Comparison of ENCODE assay signal across 10 mouse cellular contexts in genomic region chr3:108405536-108406305, GRCm38 (mm10). TPM values are rescaled to one million over a fixed set of nuclear protein-coding genes. Genes with fewer than 3 reads are reported as not detected.
A peak's percentile ranks its signal among the peaks of the same experiment; 100 is the strongest.
DNase-seq lines count a peak whose midpoint lies in the region; ATAC-seq lines count a peak whose summit lies in the region.
"Had no signal": no experiment of that assay in that cellular context is flagged by ENCODE, and none has a peak within 500 bp of the region (broad histone marks: within the 10 kb centered on the region; RNA-seq: fewer than 3 reads in every experiment).

No protein-coding gene starts in this region.

- peak; percentile 43 for DNase-seq in neural tube, embryonic 11.5 days (ENCODE audit: low spot score)
- DNase-seq in neural tube, embryonic 10.5 days (ENCODE audit: extremely low spot score, low spot score), result no peak
- no peak for DNase-seq in forebrain, embryonic 10.5 days (ENCODE audit: extremely low spot score, low spot score)
- DNase-seq in layer of hippocampus, adult 9-11 months, result peak; percentile 87
- peak; percentile 79 for DNase-seq in right cerebral cortex, postnatal 25 days
- no peak for DNase-seq in liver
- DNase-seq in lung, postnatal 14 days, result no peak

- 0 out of 2 replicates have a peak overlapping the region, but pooled peaks have one; percentile 19 for H3K9ac ChIP-seq in neural tube, embryonic 11.5 days (ENCODE audit: low read length)
- H3K9ac ChIP-seq: liver, embryonic 14.5 days had no signal

- H3K4me3 ChIP-seq in neural tube, embryonic 11.5 days (ENCODE audit: low read depth, low read length), result no peak overlapping the region
- H3K4me3 ChIP-seq in forebrain, embryonic 10.5 days, result peak overlapping the region; percentile 30; the same call in 1 of the 2 replicates
- H3K4me3 ChIP-seq: embryonic facial prominence, embryonic 13.5 days had no signal

- H3K9me3 ChIP-seq in neural tube, embryonic 11.5 days (ENCODE audit: control insufficient read depth, low read length), result no peaks in the 10 kb centered on the region
- H3K9me3 ChIP-seq in forebrain, embryonic 10.5 days, result no peaks in the 10 kb centered on the region
- H3K9me3 ChIP-seq: embryonic facial prominence, embryonic 13.5 days had no signal

- WGBS in neural tube, embryonic 11.5 days, result 43% methylated on average over 13 of the region's 14 CpGs
- 38% methylated on average over 14 of the region's 14 CpGs for WGBS in forebrain, embryonic 10.5 days

- H3K27ac ChIP-seq in neural tube, embryonic 11.5 days (ENCODE audit: low read depth, low read length), result peak overlapping the region; percentile 66
- H3K27ac ChIP-seq in forebrain, embryonic 10.5 days, result peak overlapping the region; percentile 84
- H3K27ac ChIP-seq: embryonic facial prominence, embryonic 13.5 days; liver, embryonic 14.5 days had no signal

- H3K27me3 ChIP-seq in neural tube, embryonic 11.5 days (ENCODE audit: control insufficient read depth, insufficient read depth, low read length), result no peaks in the 10 kb centered on the region
- H3K27me3 ChIP-seq in forebrain, embryonic 10.5 days (ENCODE audit: poor library complexity, severe bottlenecking), result no peaks in the 10 kb centered on the region
- H3K27me3 ChIP-seq: embryonic facial prominence, embryonic 13.5 days; Patski had no signal

- ATAC-seq in neural tube, embryonic 11.5 days (ENCODE audit: insufficient read depth, low FRiP score, low TSS enrichment), result peak; percentile 9
- ATAC-seq: Patski had no signal

- peak overlapping the region; percentile 22 for H3K4me2 ChIP-seq in neural tube, embryonic 11.5 days (ENCODE audit: low read depth)
- H3K4me2 ChIP-seq: embryonic facial prominence, embryonic 13.5 days had no signal

- peaks cover 21% of the 10 kb centered on the region for H3K36me3 ChIP-seq in neural tube, embryonic 11.5 days (ENCODE audit: control insufficient read depth, insufficient read depth, low read length)
- H3K36me3 ChIP-seq in forebrain, embryonic 10.5 days (replicated peaks), result peaks cover 100% of the 10 kb centered on the region

- H3K4me1 ChIP-seq in neural tube, embryonic 11.5 days (ENCODE audit: control insufficient read depth, insufficient read depth, low read length), result peaks cover 27% of the 10 kb centered on the region
- H3K4me1 ChIP-seq in forebrain, embryonic 10.5 days, result peaks cover 76% of the 10 kb centered on the region

RNA-seq across cellular contexts. Expression of gene Celsr2, which starts 9.6 kb away (rescaled TPM):
- 65.2 and 65.5 TPM in 2 replicates for polyA plus RNA-seq in neural tube, embryonic 11.5 days (2014; fragmentation: Nextera tagmentation; extraction: Ambion mirVana)
- 32.1 and 35.1 TPM in 2 replicates for polyA plus RNA-seq in forebrain, embryonic 10.5 days (2016; fragmentation: Nextera tagmentation; extraction: Ambion mirVana)

RNA-seq across cellular contexts. Expression of gene Psrc1, which starts 22.1 kb away (rescaled TPM):
- polyA plus RNA-seq in neural tube, embryonic 11.5 days (2014; fragmentation: Nextera tagmentation; extraction: Ambion mirVana), result 52.0 and 54.0 TPM in 2 replicates
- polyA plus RNA-seq in forebrain, embryonic 10.5 days (2016; fragmentation: Nextera tagmentation; extraction: Ambion mirVana), result 115 and 117 TPM in 2 replicates

RNA-seq across cellular contexts. Expression of gene Sars, which starts 39.3 kb away (rescaled TPM):
- 214 and 216 TPM in 2 replicates for polyA plus RNA-seq in neural tube, embryonic 11.5 days (2014; fragmentation: Nextera tagmentation; extraction: Ambion mirVana)
- 160 and 167 TPM in 2 replicates for polyA plus RNA-seq in forebrain, embryonic 10.5 days (2016; fragmentation: Nextera tagmentation; extraction: Ambion mirVana)

RNA-seq across cellular contexts. Expression of gene Mybphl, which starts 41.0 kb away (rescaled TPM):
- 0.19 and 0.31 TPM in 2 replicates for polyA plus RNA-seq in neural tube, embryonic 11.5 days (2014; fragmentation: Nextera tagmentation; extraction: Ambion mirVana)
- not detected in 2 replicates for polyA plus RNA-seq in forebrain, embryonic 10.5 days (2016; fragmentation: Nextera tagmentation; extraction: Ambion mirVana)
- polyA plus RNA-seq: embryonic facial prominence, embryonic 13.5 days; Patski had no signal

Comparison
In these comparisons a context has a peak if more than half of its experiments do, and no peak if none do; other contexts are left out.
1. DNase-seq: peak in neural tube, embryonic 11.5 days (single experiment), layer of hippocampus, adult 9-11 months (single experiment) and right cerebral cortex, postnatal 25 days (single experiment); none in neural tube, embryonic 10.5 days (single experiment), forebrain, embryonic 10.5 days (single experiment), liver (single experiment) and lung, postnatal 14 days (single experiment).